Mouse (Mus musculus) heart, embryonic 16.5 days (tissue): Measurements from ENCODE around the gene Cx3cl1. TPM values are rescaled to one million over a fixed set of nuclear protein-coding genes. Genes with fewer than 3 reads are reported as not detected.

Source experiments
- ATAC-seq: fragments of 200-750 bp; cut with Nextera tagmentation; replicated peaks from 2 replicates; pipeline ENCODE4 v1.8.0; 2017; ENCODE audit warnings: moderate number of reproducible peaks; ENCODE audit not compliant: insufficient read depth, low FRiP score; ENCODE audit errors: extremely low read depth
- H3K27ac ChIP-seq: fragments of 300-500 bp; sonication (generic); 2 replicates; pipeline ENCODE4 v1.5.1; 2014; ENCODE audit warnings: mild to moderate bottlenecking, low read length, control low read depth, moderate library complexity
- H3K27me3 ChIP-seq: fragments of 300-500 bp; sonication (generic); 2 replicates; pipeline ENCODE4 v1.6.1; 2014; ENCODE audit warnings: low read length, mixed read lengths; ENCODE audit not compliant: control insufficient read depth, insufficient read depth
- H3K36me3 ChIP-seq: fragments of 300-500 bp; sonication (generic); 2 replicates; pipeline ENCODE4 v1.6.1; 2014; ENCODE audit not compliant: control insufficient read depth, insufficient read depth
- H3K4me1 ChIP-seq: fragments of 300-500 bp; sonication (generic); 2 replicates; pipeline ENCODE4 v1.6.1; 2014; ENCODE audit warnings: low read length, mixed read lengths; ENCODE audit not compliant: control insufficient read depth, insufficient read depth
- H3K4me2 ChIP-seq: fragments of 300-500 bp; sonication (generic); 2 replicates; pipeline ENCODE4 v1.6.1; 2014; ENCODE audit warnings: low read depth, mild to moderate bottlenecking, control low read depth, low read length
- H3K4me3 ChIP-seq: fragments of 300-500 bp; sonication (generic); 2 replicates; pipeline ENCODE4 v1.5.1; 2014; ENCODE audit warnings: mild to moderate bottlenecking, control low read depth, low read length
- H3K9ac ChIP-seq: fragments of 300-500 bp; sonication (generic); 2 replicates; pipeline ENCODE4 v1.6.1; 2014; ENCODE audit warnings: low read length, control low read depth
- H3K9me3 ChIP-seq: fragments of 300-500 bp; sonication (generic); replicated peaks from 2 replicates; pipeline ENCODE4 v1.6.1; 2016; ENCODE audit warnings: low read length; ENCODE audit not compliant: control insufficient read depth
- WGBS: fragments of 180-500 bp; shearing (Covaris S2); extraction: QIAGEN DNeasy Blood & Tissue Kit; methylation state at CpG from one replicate; pipeline ENCODE4 v1.1.7; 2014; 5-methylcytosine and 5-hydroxymethylcytosine counted together
- polyA plus RNA-seq: library from polyadenylated mRNA; unstranded; fragments of >200 nt; fragmentation: Nextera tagmentation; extraction: Ambion mirVana; gene quantifications from 2 replicates; pipeline ENCODE4 v1.2.1, GENCODE M21; 2015

The Cx3cl1 gene
- polyA plus RNA-seq, 1 experiment from 2014 or later = 8.2 TPM

DNA sequence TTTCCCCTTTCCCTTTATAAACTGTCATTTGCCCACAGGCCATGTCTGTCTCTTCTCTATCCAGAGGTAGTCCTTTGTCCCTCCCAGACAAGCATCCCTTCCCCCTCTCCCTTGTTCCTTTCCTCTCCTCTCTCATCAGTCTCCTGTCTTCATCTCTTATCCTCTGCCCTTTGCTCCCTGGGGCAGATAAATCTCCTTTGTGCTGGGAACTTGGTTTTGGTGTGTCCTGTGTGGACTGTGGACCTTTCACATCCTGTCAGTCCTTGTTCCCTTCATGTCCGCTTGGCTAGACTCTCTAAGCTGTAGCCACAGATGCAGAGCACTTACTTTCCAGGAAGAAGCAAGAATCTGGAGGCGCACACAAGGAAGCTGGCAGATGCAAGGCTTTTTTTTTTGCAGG lies 17.3 kb upstream of the Cx3cl1 start:
- no peak overlapping the region for H3K27ac ChIP-seq
- H3K9me3 ChIP-seq = no peaks in the 10 kb centered on the region
- H3K4me1 ChIP-seq = no peaks in the 10 kb centered on the region
- no peak for ATAC-seq
- WGBS = 66% methylated on average over 2 of the region's 2 CpGs
- no peak overlapping the region for H3K4me3 ChIP-seq
- no peaks in the 10 kb centered on the region for H3K27me3 ChIP-seq
- no peak overlapping the region for H3K4me2 ChIP-seq
- H3K36me3 ChIP-seq = no peaks in the 10 kb centered on the region
- H3K9ac ChIP-seq = no peak overlapping the region

GRCm38 (mm10) chr8:94767035-94767434 lies 4.8 kb upstream of the Cx3cl1 start:
- ATAC-seq = no peak
- no peaks in the 10 kb centered on the region for H3K9me3 ChIP-seq
- no peak overlapping the region for H3K9ac ChIP-seq
- peaks cover 12% of the 10 kb centered on the region for H3K4me1 ChIP-seq
- H3K27ac ChIP-seq = no peak overlapping the region
- no peak overlapping the region for H3K4me3 ChIP-seq
- H3K4me2 ChIP-seq = no peak overlapping the region
- WGBS = 59% methylated on average over 9 of the region's 9 CpGs
- H3K27me3 ChIP-seq = peaks cover 16% of the 10 kb centered on the region
- no peaks in the 10 kb centered on the region for H3K36me3 ChIP-seq

GRCm38 (mm10) chr8:94770945-94771344 lies 864 bp upstream of the Cx3cl1 start:
- no peak overlapping the region for H3K27ac ChIP-seq

DNA sequence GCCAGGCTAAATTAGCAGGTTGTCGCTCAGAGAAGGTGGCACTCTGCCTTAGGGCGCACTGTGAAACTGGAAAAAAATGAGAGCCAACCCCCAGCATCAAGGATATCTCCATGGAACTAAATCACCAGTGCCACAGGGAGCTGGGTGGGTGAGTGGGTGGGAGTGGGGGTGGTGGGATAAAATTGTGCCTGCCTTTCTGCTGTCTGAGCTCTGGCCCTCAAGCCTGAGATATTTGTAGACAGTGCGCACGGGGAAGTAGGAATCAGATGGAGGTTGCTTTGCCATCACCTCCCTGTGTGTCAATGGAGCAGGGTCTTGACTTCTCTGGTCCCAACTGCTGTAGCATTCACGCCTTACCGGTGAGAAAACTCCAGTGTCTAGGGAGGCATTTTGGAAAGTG lies 1.2 kb downstream of the Cx3cl1 start:
- Histone ChIP-seq H3K9ac (no peak overlapping the region), H3K4me3 (peak overlapping the region; percentile 64), H3K27me3 (peaks cover 16% of the 10 kb centered on the region)

More at GRCm38 (mm10) chr8:94770945-94771344, 864 bp upstream of the Cx3cl1 start:
- ATAC-seq = no peak
- peaks cover 16% of the 10 kb centered on the region for H3K27me3 ChIP-seq
- H3K9me3 ChIP-seq = no peaks in the 10 kb centered on the region
- H3K36me3 ChIP-seq = no peaks in the 10 kb centered on the region
- 37% methylated on average over 6 of the region's 6 CpGs for WGBS
- H3K4me2 ChIP-seq = no peak overlapping the region; the same call in 1 of the 2 replicates
- no peak overlapping the region for H3K4me3 ChIP-seq
- H3K4me1 ChIP-seq = peaks cover 18% of the 10 kb centered on the region
- H3K9ac ChIP-seq = no peak overlapping the region

GRCm38 (mm10) chr8:94773700-94774171 lies 1.9 kb downstream of the Cx3cl1 start:
- H3K9ac ChIP-seq = no peak overlapping the region
- WGBS = 51% methylated on average over 12 of the region's 12 CpGs
- no peak for ATAC-seq
- H3K27me3 ChIP-seq = peaks cover 16% of the 10 kb centered on the region
- no peaks in the 10 kb centered on the region for H3K36me3 ChIP-seq
- no peaks in the 10 kb centered on the region for H3K9me3 ChIP-seq
- H3K27ac ChIP-seq = no peak overlapping the region
- H3K4me1 ChIP-seq = peaks cover 27% of the 10 kb centered on the region
- no peak overlapping the region for H3K4me2 ChIP-seq
- H3K4me3 ChIP-seq = no peak overlapping the region

More for the DNA sequence above, 1.2 kb downstream of the Cx3cl1 start:
- no peak for ATAC-seq
- peaks cover 20% of the 10 kb centered on the region for H3K4me1 ChIP-seq
- H3K4me2 ChIP-seq = peak overlapping the region; percentile 87
- H3K9me3 ChIP-seq = no peaks in the 10 kb centered on the region
- H3K27ac ChIP-seq = no peak overlapping the region
- H3K36me3 ChIP-seq = no peaks in the 10 kb centered on the region
- WGBS = 58% methylated on average over 6 of the region's 6 CpGs

DNA sequence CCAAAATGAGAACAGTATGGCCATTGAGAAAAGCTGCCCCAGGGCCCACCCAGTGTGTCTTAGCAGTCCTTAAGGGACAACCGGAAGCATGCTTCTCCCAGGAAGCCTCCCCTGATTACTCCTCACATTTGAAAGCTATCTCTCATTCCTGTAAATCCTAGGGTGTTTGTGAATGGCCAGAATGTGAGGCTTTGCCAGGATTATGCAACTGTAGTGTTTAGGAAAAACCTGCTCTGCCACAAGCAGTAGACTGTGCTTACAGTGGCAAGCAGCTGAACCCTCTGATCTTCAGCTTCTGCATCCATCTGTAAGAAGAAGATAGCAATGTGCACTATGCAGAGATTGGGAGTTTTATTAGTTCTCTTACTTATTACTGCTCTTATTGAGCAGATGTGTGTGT lies 2.8 kb downstream of the Cx3cl1 start:
- 80% methylated on average over 1 of the region's 1 CpGs for WGBS
- no peak for ATAC-seq
- peaks cover 31% of the 10 kb centered on the region for H3K4me1 ChIP-seq

DNA sequence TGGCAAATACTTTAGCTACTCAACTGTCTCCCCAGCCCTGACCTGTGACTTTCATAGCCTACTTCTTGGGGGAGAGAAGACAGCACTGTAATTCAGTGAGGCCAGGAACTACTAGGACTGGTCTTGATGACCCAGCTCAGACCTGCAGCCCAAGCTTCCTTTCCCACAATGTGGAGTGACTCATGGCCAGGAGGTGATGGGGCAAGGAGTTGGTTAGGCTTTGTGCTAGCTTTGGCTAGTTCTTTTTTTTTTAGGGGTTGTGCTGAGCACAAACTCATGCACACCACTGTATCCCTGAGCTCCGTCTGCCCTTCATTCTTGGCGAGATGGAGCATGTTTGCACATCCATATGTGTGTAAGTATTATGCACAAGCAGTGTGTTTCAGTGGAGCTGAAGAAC lies 4.5 kb downstream of the Cx3cl1 start:
- Histone ChIP-seq H3K9ac (no peak overlapping the region), H3K4me1 (peaks cover 28% of the 10 kb centered on the region), H3K4me2 (no peak overlapping the region), H3K27ac (no peak overlapping the region), H3K4me3 (no peak overlapping the region), H3K9me3 (no peaks in the 10 kb centered on the region), H3K36me3 (no peaks in the 10 kb centered on the region), H3K27me3 (peaks cover 4% of the 10 kb centered on the region)
- WGBS = 82% methylated on average over 2 of the region's 2 CpGs
- ATAC-seq = no peak

More for the DNA sequence above, 2.8 kb downstream of the Cx3cl1 start:
- Histone ChIP-seq H3K9ac (no peak overlapping the region), H3K4me2 (no peak overlapping the region), H3K4me3 (no peak overlapping the region), H3K27ac (no peak overlapping the region), H3K27me3 (peaks cover 16% of the 10 kb centered on the region), H3K36me3 (no peaks in the 10 kb centered on the region), H3K9me3 (no peaks in the 10 kb centered on the region)

DNA sequence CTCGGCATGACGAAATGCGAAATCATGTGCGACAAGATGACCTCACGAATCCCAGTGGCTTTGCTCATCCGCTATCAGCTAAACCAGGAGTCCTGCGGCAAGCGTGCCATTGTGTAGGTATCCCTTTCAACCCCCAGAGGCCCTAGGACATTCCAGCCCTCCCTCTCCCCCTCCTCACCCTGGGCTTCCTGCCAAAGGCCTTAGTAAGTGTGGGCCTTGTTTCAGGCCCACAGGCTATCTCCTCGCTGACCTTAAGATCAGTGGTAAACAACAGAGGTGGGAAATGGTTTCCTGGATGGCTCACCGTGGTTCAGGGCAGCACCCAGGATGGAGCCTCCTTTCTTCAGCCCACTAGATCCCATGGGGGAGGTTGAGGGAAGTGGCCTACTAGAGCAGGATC lies 6.2 kb downstream of the Cx3cl1 start:
- H3K4me3 ChIP-seq = no peak overlapping the region
- peak overlapping the region; percentile 53; the same call in 1 of the 2 replicates for H3K27ac ChIP-seq
- no peaks in the 10 kb centered on the region for H3K36me3 ChIP-seq
- 23% methylated on average over 10 of the region's 10 CpGs for WGBS
- no peak overlapping the region for H3K4me2 ChIP-seq
- no peaks in the 10 kb centered on the region for H3K27me3 ChIP-seq
- H3K9ac ChIP-seq = no peak overlapping the region
- peak; percentile 67; the same call in 1 of the 2 replicates for ATAC-seq
- no peaks in the 10 kb centered on the region for H3K9me3 ChIP-seq
- H3K4me1 ChIP-seq = peaks cover 21% of the 10 kb centered on the region

- H3K4me2 ChIP-seq = no peak overlapping the region
- H3K27ac ChIP-seq = peak overlapping the region; percentile 53; the same call in 1 of the 2 replicates
- H3K9me3 ChIP-seq = no peaks in the 10 kb centered on the region
- ATAC-seq = peak; percentile 75; the same call in 1 of the 2 replicates
- H3K4me3 ChIP-seq = no peak overlapping the region
- H3K9ac ChIP-seq = no peak overlapping the region
- H3K4me1 ChIP-seq = peaks cover 21% of the 10 kb centered on the region
- no peaks in the 10 kb centered on the region for H3K27me3 ChIP-seq
- no peaks in the 10 kb centered on the region for H3K36me3 ChIP-seq
- 35% methylated on average over 5 of the region's 5 CpGs for WGBS
Measured at GRCm38 (mm10) chr8:94778473-94778872, 6.7 kb downstream of the Cx3cl1 start.
